Mouse (Mus musculus) C3H10T1/2 (cell line): ENCODE measurements around the gene Gabarap. TPM values are rescaled to one million over a fixed set of nuclear protein-coding genes. Genes with fewer than 3 reads are reported as not detected.

ENCODE experiments used
- polyA plus RNA-seq, 2 experiments: library from polyadenylated mRNA; unstranded; fragments of >200 nt; fragmentation: generic; extraction: Trizol; gene quantifications; one replicate each; pipeline ENCODE4 v1.2.1; 2012; ENCODE audit warnings: missing spikeins in 2 of 2

Gene Gabarap
- 100 to 1,000 TPM; 710 to 827 TPM for polyA plus RNA-seq

GRCm38 (mm10) chr11:69990850-69991691 lies at the start of gene Gabarap:
Gene Gabarap (plus strand): TSS chr11:69991143.

GRCm38 (mm10) chr11:69948066-69948762 lies 42.7 kb upstream of the Gabarap start, which contains the start of gene Slc2a4:
Gene Slc2a4 (minus strand): TSS chr11:69948188.

GRCm38 (mm10) chr11:69964650-69965270 lies 26.2 kb upstream of the Gabarap start, which contains the start of gene Cldn7:
Gene Cldn7 (plus strand): TSS chr11:69964779.

GRCm38 (mm10) chr11:69981141-69981762 lies 9.7 kb upstream of the Gabarap start, which contains the start of gene Ctdnep1:
Gene Ctdnep1 (plus strand): TSS chr11:69981156.

GRCm38 (mm10) chr11:69982225-69982624 lies 8.7 kb upstream of the Gabarap start, which contains the start of gene Elp5:
Gene Elp5 (minus strand): TSS chr11:69982517.

GRCm38 (mm10) chr11:69995391-69995960 lies 4.5 kb downstream of the Gabarap start, which contains the start of gene Phf23:
Gene Phf23 (plus strand): TSS chr11:69995777.

DNA sequence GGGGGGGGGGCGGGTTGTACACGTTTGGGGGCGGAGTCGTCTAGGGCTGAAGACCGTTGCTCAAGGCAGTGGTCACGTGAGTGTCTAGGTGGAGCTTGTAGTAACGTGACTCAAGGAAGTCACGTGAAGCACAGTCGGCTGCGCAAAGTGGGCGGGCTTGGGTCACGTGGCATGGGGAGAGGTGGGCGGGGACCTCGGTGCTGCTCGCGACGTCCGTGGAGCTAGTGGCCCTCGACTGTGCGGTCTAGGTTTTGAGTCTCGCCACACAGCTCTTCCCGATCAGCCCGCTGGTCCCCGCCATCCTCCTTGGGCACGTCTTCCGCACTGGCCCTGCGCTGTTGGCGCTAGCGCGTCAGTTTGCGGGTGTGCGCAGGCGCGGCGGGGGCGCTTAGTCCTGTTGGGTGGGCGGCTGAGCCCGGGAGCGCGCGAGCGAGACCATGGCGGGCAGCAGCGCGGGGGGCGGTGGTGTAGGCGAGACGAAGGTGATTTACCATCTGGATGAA lies 9.5 kb downstream of the Gabarap start, which contains the start of gene Dvl2:
Dvl2 (plus strand) TSS at position 200 of the 503 bp plus-strand sequence.

GRCm38 (mm10) chr11:70014880-70015558 lies 24.1 kb downstream of the Gabarap start, which contains the start of gene Acadvl:
Gene Acadvl (minus strand): TSS chr11:70015411.

GRCm38 (mm10) chr11:70016669-70017068 lies 25.7 kb downstream of the Gabarap start, which contains the start of gene Dlg4:
Gene Dlg4 (plus strand): TSS chr11:70016942.

Other genes with a start within 250 kb of the Gabarap start
- 100 to 1,000 TPM in 1 of 2 experiments, 10 to 100 TPM in 1; 42.8 to 126 TPM for gene Polr2a, start 232.5 kb upstream of the Gabarap start, polyA plus RNA-seq
- under 1 TPM in 1 of 2 experiments, not detected in 1; 0.26 TPM for gene Slc35g3, start 229.2 kb upstream of the Gabarap start, polyA plus RNA-seq
- gene Zbtb4, start 225.2 kb upstream of the Gabarap start, polyA plus RNA-seq = 10 to 100 TPM in 1 of 2 experiments, 1 to 10 TPM in 1; 1.2 to 14.4 TPM
- gene Chrnb1, start 195.2 kb upstream of the Gabarap start, polyA plus RNA-seq = under 1 TPM; 0.63 to 0.89 TPM
- under 1 TPM; 0.01 to 0.31 TPM for gene Fgf11, start 189.3 kb upstream of the Gabarap start, polyA plus RNA-seq
- gene Tmem102, start 185.5 kb upstream of the Gabarap start, polyA plus RNA-seq = under 1 TPM; 0.01 to 0.05 TPM
- not detected for gene Gm39566, start 175.8 kb upstream of the Gabarap start, polyA plus RNA-seq
- gene Spem2, start 172.7 kb upstream of the Gabarap start, polyA plus RNA-seq = not detected
- gene Spem1, start 169.0 kb upstream of the Gabarap start, polyA plus RNA-seq = under 1 TPM; 0.02 to 0.07 TPM
- 10 to 100 TPM in 1 of 2 experiments, 1 to 10 TPM in 1; 4.3 to 49.8 TPM for gene Nlgn2, start 153.4 kb upstream of the Gabarap start, polyA plus RNA-seq
- gene Tmem256, start 152.6 kb upstream of the Gabarap start, polyA plus RNA-seq = 100 to 1,000 TPM; 452 to 473 TPM
- gene Plscr3, start 144.8 kb upstream of the Gabarap start, polyA plus RNA-seq = 100 to 1,000 TPM in 1 of 2 experiments, 10 to 100 TPM in 1; 45.7 to 171 TPM
- gene Tnk1, start 132.4 kb upstream of the Gabarap start, polyA plus RNA-seq = not detected
- gene Tmem95, start 113.1 kb upstream of the Gabarap start, polyA plus RNA-seq = not detected
- gene Kctd11, start 109.7 kb upstream of the Gabarap start, polyA plus RNA-seq = 10 to 100 TPM in 1 of 2 experiments, 1 to 10 TPM in 1; 5.0 to 12.3 TPM
- under 1 TPM; 0.04 to 0.07 TPM for gene Acap1, start 95.6 kb upstream of the Gabarap start, polyA plus RNA-seq
- 1 to 10 TPM; 1.6 to 9.9 TPM for gene 2810408A11Rik, start 90.2 kb upstream of the Gabarap start, polyA plus RNA-seq
- gene Neurl4, start 90.1 kb upstream of the Gabarap start, polyA plus RNA-seq = 10 to 100 TPM; 13.1 to 24.7 TPM
- 10 to 100 TPM; 66.9 to 94.9 TPM for gene Gps2, start 77.3 kb upstream of the Gabarap start, polyA plus RNA-seq
- 1,000 to 10,000 TPM in 1 of 2 experiments, 100 to 1,000 TPM in 1; 812 to 3,163 TPM for gene Eif5a, start 69.2 kb upstream of the Gabarap start, polyA plus RNA-seq
- under 1 TPM in 1 of 2 experiments, not detected in 1; 0.13 TPM for gene Ybx2, start 55.3 kb upstream of the Gabarap start, polyA plus RNA-seq
- gene Slc2a4, start 43.0 kb upstream of the Gabarap start, polyA plus RNA-seq = under 1 TPM; 0.02 to 0.39 TPM
- under 1 TPM in 1 of 2 experiments, not detected in 1; 0.15 TPM for gene Cldn7, start 26.4 kb upstream of the Gabarap start, polyA plus RNA-seq
- 100 to 1,000 TPM; 189 to 229 TPM for gene Ctdnep1, start 10.0 kb upstream of the Gabarap start, polyA plus RNA-seq
- 100 to 1,000 TPM in 1 of 2 experiments, 10 to 100 TPM in 1; 93.9 to 141 TPM for gene Elp5, start 8.6 kb upstream of the Gabarap start, polyA plus RNA-seq
- 10 to 100 TPM; 66.5 to 68.8 TPM for gene Phf23, start 4.6 kb downstream of the Gabarap start, polyA plus RNA-seq
- gene Dvl2, start 9.5 kb downstream of the Gabarap start, polyA plus RNA-seq = 10 to 100 TPM; 22.0 to 49.6 TPM
- gene Acadvl, start 24.3 kb downstream of the Gabarap start, polyA plus RNA-seq = 100 to 1,000 TPM; 121 to 196 TPM
- gene Dlg4, start 25.8 kb downstream of the Gabarap start, polyA plus RNA-seq = 10 to 100 TPM; 12.9 to 43.6 TPM
- 1 to 10 TPM; 1.2 to 4.9 TPM for gene Asgr1, start 62.9 kb downstream of the Gabarap start, polyA plus RNA-seq
- gene Asgr2, start 101.5 kb downstream of the Gabarap start, polyA plus RNA-seq = under 1 TPM; 0.04 to 0.12 TPM
- gene Mgl2, start 139.2 kb downstream of the Gabarap start, polyA plus RNA-seq = under 1 TPM in 1 of 2 experiments, not detected in 1; 0.01 TPM
- under 1 TPM; 0.24 to 0.35 TPM for gene Clec10a, start 165.1 kb downstream of the Gabarap start, polyA plus RNA-seq
- under 1 TPM; 0.05 to 0.54 TPM for gene Slc16a11, start 221.6 kb downstream of the Gabarap start, polyA plus RNA-seq
- gene Slc16a13, start 229.9 kb downstream of the Gabarap start, polyA plus RNA-seq = 1 to 10 TPM in 1 of 2 experiments, under 1 TPM in 1; 0.08 to 2.6 TPM
- gene Bcl6b, start 238.7 kb downstream of the Gabarap start, polyA plus RNA-seq = under 1 TPM; 0.01 to 0.08 TPM
- 100 to 1,000 TPM; 168 to 216 TPM for gene 0610010K14Rik, start 246.8 kb downstream of the Gabarap start, polyA plus RNA-seq
- gene Gm21988, start 248.7 kb downstream of the Gabarap start, polyA plus RNA-seq = 10 to 100 TPM; 16.5 to 24.7 TPM
- 100 to 1,000 TPM; 342 to 713 TPM for gene Rnasek, start 248.7 kb downstream of the Gabarap start, polyA plus RNA-seq